Mouse (Mus musculus) G1E (cell line): ENCODE data around the gene Cdca3. TPM values are rescaled to one million over a fixed set of nuclear protein-coding genes. Genes with fewer than 3 reads are reported as not detected.

Source experiments
- ATAC-seq: 2 replicates; pipeline ENCODE4 v1.8.0; 2016; ENCODE audit warnings: mild to moderate bottlenecking; ENCODE audit not compliant: insufficient number of reproducible peaks, poor library complexity, low FRiP score, severe bottlenecking; ENCODE audit errors: extremely low read depth
- DNase-seq: peaks from one replicate; pipeline ENCODE4 v3.0.0; 2012; ENCODE audit warnings: low spot score
- H3K27me3 ChIP-seq: 2 replicates; pipeline ENCODE4 v1.6.1; 2012; ENCODE audit warnings: mild to moderate bottlenecking, low read length, inconsistent platforms; ENCODE audit not compliant: insufficient read depth
- H3K36me3 ChIP-seq: replicated peaks from 2 replicates; pipeline ENCODE3; 2012; ENCODE audit warnings: mild to moderate bottlenecking, inconsistent platforms
- H3K4me1 ChIP-seq: 2 replicates; pipeline ENCODE4 v1.6.1; 2012; ENCODE audit warnings: low read depth, low read length, inconsistent platforms, mixed read lengths; ENCODE audit not compliant: insufficient read depth
- H3K4me3 ChIP-seq: 2 replicates; pipeline ENCODE4 v1.5.1; 2012; ENCODE audit warnings: low read depth, mild to moderate bottlenecking, inconsistent platforms, low read length, moderate library complexity, mixed read lengths
- H3K9me3 ChIP-seq: replicated peaks from 2 replicates; pipeline ENCODE4 v1.6.1; 2012; ENCODE audit warnings: inconsistent platforms
- CTCF ChIP-seq: IDR thresholded peaks from 2 replicates; pipeline ENCODE4 v1.5.1; 2012; ENCODE audit warnings: low read depth, low read length, inconsistent platforms, mixed read lengths
- GATA1 ChIP-seq: IDR thresholded peaks from 2 replicates; pipeline ENCODE4 v1.6.1; 2012; ENCODE audit warnings: borderline replicate concordance, low read length, inconsistent platforms, mixed read lengths
- GATA2 ChIP-seq: IDR thresholded peaks from 2 replicates; pipeline ENCODE4 v1.6.1; 2012; ENCODE audit warnings: low read depth, low read length, inconsistent platforms, borderline replicate concordance
- POLR2AphosphoS5 ChIP-seq: IDR thresholded peaks from 2 replicates; pipeline ENCODE4 v1.6.1; 2012; ENCODE audit warnings: low read depth, low read length, inconsistent platforms; ENCODE audit not compliant: insufficient replicate concordance
- TAL1 ChIP-seq: conservative IDR thresholded peaks from 2 replicates; pipeline ENCODE4 v1.6.1; 2012; ENCODE audit warnings: low read depth, low read length, inconsistent platforms, mixed read lengths
- polyA plus RNA-seq: library from polyadenylated mRNA; stranded (reverse); fragments of >175 nt; gene quantifications from 2 replicates; pipeline ENCODE4 v1.2.3, GENCODE M21; 2012
- total RNA-seq, 2 experiments: library from RNA; stranded (forward) in 1 of 2; stranded (reverse) in 1 of 2; fragments of 200-1000 nt in 1 of 2; fragments of >200 nt in 1 of 2; fragmentation: Nextera tagmentation in 1 of 2; gene quantifications; 2 replicates each; pipeline ENCODE4 v1.2.3; 2014 to 2017

Cdca3 gene
- total and polyA plus RNA-seq, 3 experiments = 50.9 to 137 (median 109) TPM

- H3K27me3 ChIP-seq = no peaks in the 10 kb centered on the region
- H3K4me1 ChIP-seq = peaks cover 63% of the 10 kb centered on the region
- H3K4me3 ChIP-seq = peak overlapping the region; percentile 78
- no peak for TF ChIP-seq CTCF
- no peak for TF ChIP-seq POLR2AphosphoS5
- TF ChIP-seq GATA2 = no peak
- TF ChIP-seq TAL1 = no peak
- no peak for TF ChIP-seq GATA1
- no peaks in the 10 kb centered on the region for H3K9me3 ChIP-seq
- DNase-seq (no peak), ATAC-seq (no peak)
- peaks cover 83% of the 10 kb centered on the region for H3K36me3 ChIP-seq
These were observed 16.5 kb upstream of the Cdca3 start for GRCm38 (mm10) chr6:124812848-124813247.

DNA sequence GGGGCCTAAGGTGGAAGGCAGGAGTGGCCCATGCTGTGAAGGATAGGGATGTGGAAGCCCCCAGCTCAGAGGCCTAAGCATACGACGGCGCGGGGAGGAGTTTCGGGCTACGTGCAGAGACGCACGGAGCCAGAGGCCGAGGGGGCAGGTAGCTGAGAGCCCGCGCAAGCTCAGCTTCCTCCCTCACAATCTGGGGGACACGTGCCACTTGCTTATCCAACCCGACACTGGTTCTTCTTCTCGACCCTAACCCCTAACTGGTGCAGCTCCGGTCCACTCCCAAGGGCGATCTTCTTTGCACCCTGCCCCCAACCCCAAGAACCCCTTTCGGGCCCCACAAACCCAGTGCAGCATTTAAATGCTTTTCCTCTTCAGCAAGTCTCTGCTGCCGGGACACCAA is 15.9 kb upstream of the Cdca3 start:
- peak; percentile 72 for DNase-seq
- no peaks in the 10 kb centered on the region for H3K9me3 ChIP-seq
- ATAC-seq = peak; percentile 51; the same call in 1 of the 2 replicates
- H3K4me3 ChIP-seq = peak overlapping the region; percentile 78
- no peaks in the 10 kb centered on the region for H3K27me3 ChIP-seq
- TF ChIP-seq GATA1 (no peak), GATA2 (no peak), POLR2AphosphoS5 (no peak), TAL1 (no peak), CTCF (no peak)
- peaks cover 86% of the 10 kb centered on the region for H3K36me3 ChIP-seq
- H3K4me1 ChIP-seq = peaks cover 57% of the 10 kb centered on the region

GRCm38 (mm10) chr6:124813933-124814332 is 15.4 kb upstream of the Cdca3 start, which contains the start of gene Tpi1:
Gene Tpi1, minus strand, starts transcription at chr6:124814296.
- peak within 1 kb of the TSS; percentile 78 for H3K4me3 ChIP-seq
- TF ChIP-seq TAL1 = no peak
- peak; percentile 93 for TF ChIP-seq POLR2AphosphoS5
- TF ChIP-seq GATA2 = no peak
- DNase-seq (peak; percentile 91), ATAC-seq (peak; percentile 75)
- no peaks in the 10 kb centered on the region for H3K27me3 ChIP-seq
- H3K4me1 ChIP-seq = peaks cover 52% of the 10 kb centered on the region
- H3K9me3 ChIP-seq = no peaks in the 10 kb centered on the region
- peaks cover 89% of the 10 kb centered on the region for H3K36me3 ChIP-seq

GRCm38 (mm10) chr6:124814448-124814847 is 14.9 kb upstream of the Cdca3 start:
- Histone ChIP-seq H3K4me1 (peaks cover 47% of the 10 kb centered on the region), H3K27me3 (no peaks in the 10 kb centered on the region), H3K36me3 (peaks cover 90% of the 10 kb centered on the region), H3K4me3 (peak overlapping the region; percentile 78; the same call in 1 of the 2 replicates), H3K9me3 (no peaks in the 10 kb centered on the region)
- TF ChIP-seq CTCF (no peak), TAL1 (no peak), GATA2 (no peak), POLR2AphosphoS5 (no peak), GATA1 (no peak)
- ATAC-seq = no peak
- DNase-seq = no peak

DNA sequence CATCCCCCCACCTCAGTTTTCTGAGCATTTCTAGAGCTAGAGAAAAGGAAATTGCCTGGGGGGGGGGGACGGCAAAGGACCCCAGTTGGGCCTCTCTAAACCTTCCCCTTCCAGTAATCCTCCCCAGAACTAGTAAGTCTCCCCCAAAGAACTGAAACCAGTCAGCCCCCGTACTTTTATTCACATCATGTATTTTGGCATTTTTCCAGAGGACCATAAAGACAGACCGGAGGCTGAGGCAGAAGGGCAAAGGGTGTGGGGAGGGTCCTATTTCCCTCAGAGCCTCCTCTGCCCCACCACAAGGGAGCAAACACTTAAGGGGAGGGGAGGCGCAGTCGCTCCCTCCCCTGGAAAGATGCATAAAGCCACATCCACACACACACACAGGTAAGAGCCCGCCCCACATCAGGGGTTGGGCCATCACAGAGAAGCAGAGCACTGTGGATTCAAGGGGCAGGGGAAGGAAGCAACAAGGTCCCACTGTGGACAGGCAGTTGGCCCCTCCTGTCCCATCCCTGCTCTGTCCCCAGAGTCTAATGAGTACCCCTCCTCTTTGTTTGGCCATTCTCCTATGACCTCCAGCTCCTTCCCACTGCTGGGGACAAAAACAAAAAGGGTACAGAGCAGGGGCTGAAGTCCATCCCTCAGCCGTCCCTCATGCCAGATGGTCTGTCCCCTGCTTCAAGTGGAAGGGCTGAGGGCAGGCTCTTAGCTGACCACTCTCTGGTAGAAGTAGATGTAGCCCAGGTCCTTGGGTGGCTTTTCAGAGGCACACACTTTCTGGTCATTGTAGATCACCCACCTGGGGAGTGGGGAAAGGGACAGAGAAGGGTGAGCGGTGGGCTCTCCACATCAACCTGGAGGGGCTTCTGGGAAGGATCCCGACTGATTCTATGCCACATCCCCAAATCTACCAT is 14.2 kb upstream of the Cdca3 start:
- no peak for TF ChIP-seq GATA1
- no peak for TF ChIP-seq CTCF
- TF ChIP-seq GATA2 = no peak
- TF ChIP-seq POLR2AphosphoS5 = no peak
- no peak for TF ChIP-seq TAL1
- peaks cover 90% of the 10 kb centered on the region for H3K36me3 ChIP-seq
- H3K4me3 ChIP-seq = no peak overlapping the region; the same call in 1 of the 2 replicates
- no peaks in the 10 kb centered on the region for H3K9me3 ChIP-seq
- DNase-seq (no peak), ATAC-seq (no peak)
- H3K4me1 ChIP-seq = peaks cover 40% of the 10 kb centered on the region
- H3K27me3 ChIP-seq = no peaks in the 10 kb centered on the region

- Histone ChIP-seq H3K4me1 (peaks cover 26% of the 10 kb centered on the region), H3K9me3 (no peaks in the 10 kb centered on the region), H3K36me3 (peaks cover 91% of the 10 kb centered on the region), H3K4me3 (no peak overlapping the region), H3K27me3 (no peaks in the 10 kb centered on the region)
- DNase-seq = no peak
- ATAC-seq = no peak
- no peak for TF ChIP-seq CTCF
- TF ChIP-seq GATA2 = no peak
- TF ChIP-seq TAL1 = no peak
- TF ChIP-seq POLR2AphosphoS5 = no peak
- TF ChIP-seq GATA1 = no peak
These were observed 12.7 kb upstream of the Cdca3 start for GRCm38 (mm10) chr6:124816611-124817010.
